Mouse (Mus musculus): ENCODE measurements around the gene Olfr96. TPM values are rescaled to one million over a fixed set of nuclear protein-coding genes. Genes with fewer than 3 reads are reported as not detected.
"Not testable (repeated sequence)": the region's sequence is repeated elsewhere in the genome, so short reads cannot be mapped to it uniquely, and the experiment has no call there.

Olfr96 gene
- total RNA-seq (2021): not detected
- long read RNA-seq, experiment 1: 0 reads
- long read RNA-seq, experiment 2: 0 reads

- DNase-seq: no peak
These were observed at the start of gene Olfr96 for GRCm38 (mm10) chr17:37219846-37220245. TSS of gene Olfr96 (plus strand) at chr17:37220146.

GRCm38 (mm10) chr17:37185474-37185873 lies 34.5 kb upstream of the Olfr96 start:
- DNase-seq: no peak

- DNase-seq: no peak
These were observed 29.2 kb upstream of the Olfr96 start for GRCm38 (mm10) chr17:37190711-37191110.

GRCm38 (mm10) chr17:37193032-37193431 lies 26.9 kb upstream of the Olfr96 start:
- DNase-seq: no peak

GRCm38 (mm10) chr17:37193656-37194055 lies 26.3 kb upstream of the Olfr96 start, which contains the start of gene Ubd:
TSS of gene Ubd (plus strand) at chr17:37193892.
- DNase-seq: no peak

- DNase-seq: no peak
These were observed 25.2 kb upstream of the Olfr96 start for GRCm38 (mm10) chr17:37194782-37195181.

GRCm38 (mm10) chr17:37196845-37197724 lies 22.9 kb upstream of the Olfr96 start:
- DNase-seq: no peak

- DNase-seq: no peak
These were observed 19.1 kb upstream of the Olfr96 start, which contains the start of gene Olfr94 for GRCm38 (mm10) chr17:37200894-37201293. TSS of gene Olfr94 (minus strand) at chr17:37200994.

GRCm38 (mm10) chr17:37203206-37203916 lies 16.6 kb upstream of the Olfr96 start:
- peak; percentile 31 for DNase-seq

GRCm38 (mm10) chr17:37203917-37204236 lies 16.1 kb upstream of the Olfr96 start:
- no peak for DNase-seq

GRCm38 (mm10) chr17:37210884-37211768 lies 8.8 kb upstream of the Olfr96 start:
- no peak for DNase-seq

GRCm38 (mm10) chr17:37213018-37213417 lies 6.9 kb upstream of the Olfr96 start, which contains the start of gene Olfr95:
TSS of gene Olfr95 (minus strand) at chr17:37213118.
- no peak for DNase-seq

GRCm38 (mm10) chr17:37218486-37218885 lies 1.5 kb upstream of the Olfr96 start:
- peak; percentile 47 for DNase-seq

- DNase-seq: no peak
These were observed 1.9 kb downstream of the Olfr96 start for GRCm38 (mm10) chr17:37221879-37222278.

- not testable (repeated sequence) for DNase-seq
These were observed 17.3 kb downstream of the Olfr96 start, which contains the start of gene Olfr97 for GRCm38 (mm10) chr17:37237230-37237629. TSS of gene Olfr97 (minus strand) at chr17:37237330.

- no peak for DNase-seq
These were observed 22.3 kb downstream of the Olfr96 start for GRCm38 (mm10) chr17:37242198-37242597.

GRCm38 (mm10) chr17:37246715-37247114 lies 26.8 kb downstream of the Olfr96 start:
- DNase-seq: no peak

GRCm38 (mm10) chr17:37249460-37249859 lies 29.5 kb downstream of the Olfr96 start:
- DNase-seq: no peak

- DNase-seq: no peak
These were observed 30.6 kb downstream of the Olfr96 start for GRCm38 (mm10) chr17:37250544-37250943.

GRCm38 (mm10) chr17:37263626-37264025 lies 43.7 kb downstream of the Olfr96 start, which contains the start of gene Olfr98:
TSS of gene Olfr98 (minus strand) at chr17:37263749.
- DNase-seq: no peak

GRCm38 (mm10) chr17:37270058-37270701 lies 50.2 kb downstream of the Olfr96 start, which contains the start of gene H2-M3:
TSS of gene H2-M3 (plus strand) at chr17:37270220.
- peak; percentile 78 for DNase-seq

All from gastrocnemius, postnatal 25 days (tissue).